Mouse (Mus musculus) right cerebral cortex, postnatal 4 days (tissue): ENCODE results near the gene Top3b.
A peak's percentile ranks its signal among the peaks of the same experiment; 100 is the strongest.
"Not testable (repeated sequence)": the region's sequence is repeated elsewhere in the genome, so short reads cannot be mapped to it uniquely, and the experiment has no call there.

ENCODE experiments used
- DNase-seq: peaks from one replicate; pipeline ENCODE4 v3.0.0-alpha.2; 2022

Top3b gene

GRCm38 (mm10) chr16:16897056-16897584, 26.6 kb downstream of the Top3b start:
- DNase-seq: no peak

- DNase-seq: no peak
These were observed 31.8 kb downstream of the Top3b start for GRCm38 (mm10) chr16:16902329-16902728.

GRCm38 (mm10) chr16:16903188-16903587, 32.7 kb downstream of the Top3b start:
- no peak for DNase-seq

- DNase-seq: no peak
These were observed 37.3 kb downstream of the Top3b start for GRCm38 (mm10) chr16:16907799-16908198.

- peak; percentile 65 for DNase-seq
These were observed 41.4 kb downstream of the Top3b start for GRCm38 (mm10) chr16:16911641-16912597.

- no peak for DNase-seq
These were observed 42.9 kb downstream of the Top3b start for GRCm38 (mm10) chr16:16913440-16913839.

- DNase-seq: no peak
These were observed 48.0 kb downstream of the Top3b start for GRCm38 (mm10) chr16:16918441-16919117.

GRCm38 (mm10) chr16:16921021-16921435, 50.5 kb downstream of the Top3b start:
- DNase-seq: no peak

GRCm38 (mm10) chr16:16924481-16924880, 53.9 kb downstream of the Top3b start:
- no peak for DNase-seq

- no peak for DNase-seq
These were observed 56.0 kb downstream of the Top3b start for GRCm38 (mm10) chr16:16926536-16926935.

- DNase-seq: not testable (repeated sequence)
These were observed 58.4 kb downstream of the Top3b start for GRCm38 (mm10) chr16:16928908-16929307.

GRCm38 (mm10) chr16:16930326-16930725, 59.8 kb downstream of the Top3b start:
- no peak for DNase-seq

- peak; percentile 44 for DNase-seq
These were observed 60.3 kb downstream of the Top3b start for GRCm38 (mm10) chr16:16930810-16931296.

- DNase-seq: no peak
These were observed 69.0 kb downstream of the Top3b start for GRCm38 (mm10) chr16:16939543-16939942.

GRCm38 (mm10) chr16:16941078-16941477, 70.5 kb downstream of the Top3b start:
- no peak for DNase-seq
